Mouse (Mus musculus): ENCODE results near the gene Tbl1x.
"Not testable (repeated sequence)": the region's sequence is repeated elsewhere in the genome, so short reads cannot be mapped to it uniquely, and the experiment has no call there.

Gene Tbl1x

DNA sequence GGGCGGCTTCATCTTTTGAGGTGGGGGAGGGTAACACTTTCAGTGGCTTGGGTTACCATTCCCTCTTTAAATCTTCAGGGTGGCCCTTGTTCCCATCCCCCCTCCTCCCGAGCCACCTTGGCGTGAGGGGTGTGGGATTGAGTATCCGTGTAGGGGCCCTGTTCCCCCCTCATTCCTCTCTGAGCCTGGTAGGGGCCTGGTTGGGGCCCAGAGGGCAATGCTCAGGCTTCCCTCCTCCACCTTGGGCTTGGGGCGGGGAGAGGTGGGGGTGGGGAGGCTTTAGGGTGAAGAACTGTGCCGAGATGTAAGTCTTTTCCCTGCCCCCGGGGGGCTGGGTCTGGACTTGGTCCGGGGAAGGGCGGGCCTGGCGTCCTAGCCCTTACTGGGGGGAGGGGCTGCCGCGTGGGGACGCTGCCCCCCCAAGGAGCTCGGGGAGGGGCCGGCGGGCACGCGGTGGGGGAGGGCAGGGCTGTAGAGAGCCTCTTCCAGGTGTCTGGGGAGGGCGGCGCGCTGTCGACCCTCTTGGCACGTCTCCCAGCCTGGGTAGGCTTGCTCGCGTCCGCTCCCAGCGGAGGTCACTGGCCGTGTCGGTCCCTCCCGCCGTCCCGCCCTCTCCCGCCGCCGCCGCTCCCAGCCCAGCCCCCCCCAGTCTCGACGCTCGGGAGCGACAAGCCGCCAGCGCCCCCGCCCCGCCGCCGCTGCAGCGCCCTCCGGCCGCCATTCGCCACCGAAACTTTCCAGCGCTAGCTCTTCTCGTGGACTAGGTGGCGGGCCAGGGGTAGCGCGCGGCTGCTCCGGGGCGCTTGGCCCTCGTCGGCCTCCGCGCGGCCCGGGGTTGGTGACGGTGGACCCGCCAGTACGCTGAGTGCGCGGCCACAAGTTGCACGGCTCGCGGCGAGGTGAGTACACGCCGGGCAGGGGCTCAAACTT, at the start of gene Tbl1x:
Gene Tbl1x, plus strand, starts transcription at position 643 of the 930 bp plus-strand sequence.
- peak; percentile 72 for DNase-seq

DNA sequence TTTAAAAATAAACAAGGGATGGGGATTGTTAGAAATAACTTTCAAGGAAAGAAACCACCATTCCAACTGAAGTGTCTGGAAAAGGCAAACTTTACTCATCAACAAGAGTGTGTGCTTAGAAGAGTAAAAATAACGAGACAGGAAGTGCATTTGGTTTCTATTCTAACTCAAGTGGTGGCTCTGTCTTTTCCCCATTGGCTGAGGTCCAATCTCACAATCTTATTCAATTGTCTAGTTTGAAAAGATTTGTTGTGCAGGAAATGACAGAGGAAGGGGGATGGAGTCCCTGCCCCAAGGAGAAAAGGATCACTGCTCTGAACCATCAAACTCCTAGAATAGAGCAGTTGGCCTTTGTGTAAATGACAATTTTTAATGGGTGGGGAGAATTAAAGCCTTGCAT, 41.6 kb upstream of the Tbl1x start:
- no peak for DNase-seq

DNA sequence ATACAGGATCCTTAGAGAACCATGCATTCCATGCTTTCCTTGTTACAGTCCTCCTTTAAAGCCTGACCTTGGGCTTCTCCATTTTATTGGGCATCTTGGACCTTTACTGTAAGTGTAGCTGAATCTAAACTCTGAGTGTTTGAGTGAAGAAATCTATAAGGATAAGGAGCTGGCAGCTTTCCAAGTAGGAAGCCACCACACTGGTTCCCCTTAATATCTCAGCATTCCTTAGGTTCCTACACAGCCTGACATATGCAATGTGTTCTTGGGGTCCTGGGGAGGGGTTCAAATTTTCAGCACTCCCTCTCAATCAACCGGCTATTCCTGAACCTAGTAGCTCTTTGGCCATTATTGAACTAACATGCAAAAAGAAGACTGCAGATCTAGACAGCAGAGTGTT, 38.0 kb upstream of the Tbl1x start:
- no peak for DNase-seq

DNA sequence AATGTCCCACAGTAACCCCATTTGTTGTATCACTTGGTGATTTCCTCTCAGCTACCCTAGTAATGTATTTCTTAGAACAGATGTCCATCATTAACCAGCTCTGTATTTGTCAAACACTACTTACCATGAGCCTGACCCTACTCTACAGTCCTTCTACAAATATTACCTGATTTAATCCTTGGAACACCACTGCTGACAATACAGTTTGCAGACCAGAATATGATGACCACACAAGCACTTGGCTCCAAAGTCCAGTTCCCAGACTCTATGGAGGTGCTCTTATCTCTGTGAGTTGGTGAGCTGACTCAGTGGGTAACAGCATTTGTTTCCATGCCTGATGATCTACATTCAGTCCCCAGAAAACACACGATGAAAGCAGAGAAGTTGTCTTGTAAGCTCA, 37.3 kb upstream of the Tbl1x start:
- DNase-seq, result no peak

DNA sequence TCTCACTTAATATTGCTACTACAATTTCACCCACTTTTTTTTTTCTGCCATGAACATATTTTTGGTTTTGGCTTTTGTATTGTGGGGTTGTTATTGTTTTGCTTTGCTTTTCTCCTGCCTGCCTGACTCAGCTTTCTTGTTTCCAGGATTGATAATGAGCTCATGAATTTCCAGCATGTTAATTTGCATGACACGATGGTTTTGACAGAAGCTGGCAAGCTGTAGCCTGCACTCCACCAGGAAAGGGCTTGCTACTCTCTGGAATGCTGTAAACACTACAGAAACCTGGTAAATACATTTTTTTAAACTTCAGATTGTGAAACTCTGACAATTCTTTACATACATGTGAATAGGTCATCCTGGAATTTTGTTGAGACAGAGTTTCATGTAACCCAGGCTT, 36.3 kb upstream of the Tbl1x start:
- DNase-seq, result no peak

DNA sequence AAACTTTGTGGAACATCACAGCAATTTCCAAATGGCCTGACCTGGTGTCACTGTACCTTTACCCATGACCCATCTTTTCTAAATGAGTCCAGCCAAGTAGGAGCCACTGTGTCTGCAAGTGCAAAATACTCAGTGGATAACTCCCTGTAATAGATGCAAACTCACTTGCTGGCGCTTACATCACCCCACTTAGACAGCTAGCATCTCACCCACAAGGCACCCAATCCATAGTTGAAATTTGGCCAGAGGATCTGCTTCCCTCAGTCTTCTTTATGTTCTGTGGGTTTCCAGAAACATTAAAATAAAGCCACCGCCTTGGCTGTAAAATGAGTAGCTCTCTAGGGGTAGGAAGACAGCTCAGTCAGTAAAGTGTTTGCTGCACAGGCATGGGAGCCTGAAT, 33.3 kb upstream of the Tbl1x start:
- DNase-seq, result no peak

DNA sequence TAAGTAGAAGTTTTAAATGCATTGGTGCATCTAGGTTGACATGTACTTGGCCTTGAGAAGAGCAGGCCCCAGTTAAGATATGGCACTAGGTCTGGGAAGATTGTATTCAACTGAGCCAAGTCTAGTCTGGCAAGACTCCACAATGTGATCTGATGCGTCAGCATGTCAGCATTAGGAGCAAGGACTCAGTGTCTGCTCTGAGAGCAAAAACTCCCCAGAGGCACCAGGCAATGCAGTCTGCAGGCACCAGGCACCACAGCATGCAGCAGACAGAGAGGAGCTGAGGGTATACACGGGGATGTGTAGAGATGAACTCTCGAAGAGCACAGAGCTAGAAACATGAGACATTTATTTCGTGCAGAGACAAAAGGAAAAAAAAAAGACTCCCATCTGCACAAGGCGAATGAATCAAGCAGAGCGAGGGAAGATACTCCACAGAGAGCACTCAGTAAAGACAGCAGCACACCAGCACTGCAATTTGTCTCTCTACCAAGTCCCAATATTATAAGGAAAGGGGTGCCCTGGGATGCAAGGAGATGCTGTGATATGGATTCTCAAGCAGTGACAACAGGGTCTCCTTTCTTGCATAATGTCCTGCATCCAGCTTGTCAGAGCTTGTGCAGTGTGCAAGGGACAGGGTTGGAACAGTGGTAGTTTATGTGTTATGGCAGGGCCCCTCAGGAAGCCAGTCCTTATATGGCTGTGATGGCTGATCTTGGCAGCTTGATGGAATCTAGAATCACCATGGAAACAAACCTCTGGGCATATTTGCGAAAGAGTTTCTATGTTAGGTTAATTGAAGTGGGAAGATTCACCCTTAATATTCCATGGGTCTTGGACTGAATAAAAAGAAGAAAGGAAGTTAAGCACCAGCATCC, 22.7 kb upstream of the Tbl1x start:
- no peak for DNase-seq

DNA sequence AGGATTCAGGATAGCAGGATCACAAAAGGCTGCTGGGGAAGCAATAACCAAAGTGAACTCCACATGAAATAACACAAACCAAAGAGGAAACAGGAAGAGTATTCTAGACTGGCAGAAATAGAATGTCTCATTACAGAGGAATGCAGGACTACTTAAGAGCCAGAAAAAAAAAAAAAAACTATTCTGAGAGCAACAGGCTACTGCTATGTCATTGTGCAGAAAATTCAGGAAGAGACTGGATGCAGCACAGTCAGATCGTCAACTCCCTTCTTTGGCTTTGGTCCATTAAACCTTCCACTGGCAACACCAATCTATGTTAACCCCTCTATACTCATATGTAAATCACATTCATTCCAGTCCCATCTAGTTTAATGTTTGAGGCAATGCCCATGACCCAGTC, 20.7 kb upstream of the Tbl1x start:
- no peak for DNase-seq

DNA sequence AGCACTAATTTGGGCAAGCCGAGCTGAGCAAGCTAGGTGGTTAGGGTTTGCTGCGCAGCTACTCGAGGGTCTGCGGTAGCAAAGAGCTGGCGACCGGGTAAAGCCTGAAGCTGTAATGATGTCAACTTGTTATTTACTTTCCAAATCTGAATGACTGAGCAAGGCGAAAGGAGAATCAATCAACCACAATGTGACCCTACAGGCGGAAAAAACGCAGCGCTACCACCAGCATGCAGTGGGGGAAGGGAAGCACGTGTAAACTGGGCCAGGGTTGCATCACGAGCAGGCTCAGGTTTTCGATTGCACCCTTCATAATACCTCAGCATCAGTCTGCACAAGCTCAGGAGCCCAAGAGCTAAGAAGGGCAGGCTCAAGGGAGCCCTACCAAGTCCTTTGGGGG, 1.7 kb upstream of the Tbl1x start:
- DNase-seq, result peak; percentile 67

DNA sequence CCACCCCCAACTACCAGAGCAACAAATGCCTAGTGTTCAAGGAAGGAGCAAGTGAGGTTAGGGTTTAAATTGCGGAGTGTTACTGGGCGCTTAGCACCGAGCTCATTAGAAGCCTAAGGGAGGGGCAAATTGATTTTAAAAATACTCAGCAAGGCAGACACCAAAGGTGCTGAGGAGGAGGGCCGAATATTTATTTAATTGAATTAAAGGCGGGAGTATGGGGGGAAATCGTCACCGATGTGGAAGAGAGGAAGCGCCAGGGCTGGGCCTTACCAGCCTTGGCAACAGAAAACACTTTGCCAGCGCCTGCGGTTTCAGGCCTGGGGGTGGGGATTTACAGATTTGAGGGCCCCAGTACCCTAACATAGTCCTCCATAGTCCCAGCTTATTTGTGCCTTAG, 1.0 kb upstream of the Tbl1x start:
- peak; percentile 23 for DNase-seq

DNA sequence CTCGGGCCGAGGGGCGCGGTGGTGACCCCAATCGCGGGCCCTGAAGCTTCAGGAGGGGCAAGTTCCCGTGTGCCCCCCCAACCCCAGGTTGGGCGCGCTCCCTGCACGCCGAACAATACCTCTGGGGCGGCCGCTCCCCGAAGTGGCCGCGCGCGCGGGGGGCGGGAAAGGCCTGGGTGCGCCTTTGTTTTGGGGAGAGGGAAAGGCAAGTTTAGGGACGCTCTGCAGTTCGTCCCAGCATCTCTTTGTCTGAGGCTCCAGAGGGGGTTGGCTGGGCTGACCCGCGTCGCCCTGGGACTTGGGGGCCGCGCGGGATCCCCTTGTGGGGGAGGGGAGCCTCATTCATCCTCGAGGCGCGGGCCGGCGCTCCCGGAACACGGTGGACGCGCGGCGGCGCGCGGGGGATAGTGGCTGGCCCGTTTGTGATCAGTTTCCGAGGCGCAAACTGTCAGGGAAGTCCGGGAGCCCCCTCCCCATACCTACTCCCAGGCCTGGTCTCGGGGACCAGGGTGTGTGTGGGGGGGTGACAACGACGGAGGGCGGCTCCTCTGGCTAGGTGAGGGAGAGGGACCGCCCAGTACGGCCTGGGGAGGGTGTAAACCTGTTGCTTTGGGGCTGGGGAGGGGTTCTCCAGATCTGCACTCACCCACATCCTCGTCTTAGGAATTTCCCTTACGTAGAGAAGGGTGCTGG, 634 bp downstream of the Tbl1x start:
- peak; percentile 30 for DNase-seq

DNA sequence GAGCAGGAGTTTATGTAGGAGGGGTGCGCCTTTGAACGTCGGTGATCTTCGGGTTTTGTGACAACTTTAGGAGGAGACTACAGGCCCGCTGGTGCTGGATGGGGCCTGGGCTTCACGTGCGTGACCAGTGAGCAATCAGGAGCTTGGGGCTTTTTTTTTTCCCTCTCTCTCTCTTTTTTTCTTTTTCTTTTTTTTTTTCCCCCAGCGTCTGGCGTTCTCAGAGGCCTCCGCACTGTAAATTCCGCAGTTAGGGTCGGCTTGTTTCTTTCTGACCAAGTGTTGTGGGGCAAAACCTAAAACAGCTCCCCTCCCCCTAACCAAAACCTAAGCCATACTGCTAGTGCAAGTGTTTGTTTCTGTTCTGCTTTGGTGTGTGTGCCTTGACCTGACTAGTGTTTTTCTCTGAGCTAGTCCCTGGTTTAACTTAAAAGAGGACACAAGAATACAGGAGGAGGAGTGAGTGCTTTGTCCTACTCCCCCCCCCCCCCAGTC, 1.2 kb downstream of the Tbl1x start:
- no peak for DNase-seq

DNA sequence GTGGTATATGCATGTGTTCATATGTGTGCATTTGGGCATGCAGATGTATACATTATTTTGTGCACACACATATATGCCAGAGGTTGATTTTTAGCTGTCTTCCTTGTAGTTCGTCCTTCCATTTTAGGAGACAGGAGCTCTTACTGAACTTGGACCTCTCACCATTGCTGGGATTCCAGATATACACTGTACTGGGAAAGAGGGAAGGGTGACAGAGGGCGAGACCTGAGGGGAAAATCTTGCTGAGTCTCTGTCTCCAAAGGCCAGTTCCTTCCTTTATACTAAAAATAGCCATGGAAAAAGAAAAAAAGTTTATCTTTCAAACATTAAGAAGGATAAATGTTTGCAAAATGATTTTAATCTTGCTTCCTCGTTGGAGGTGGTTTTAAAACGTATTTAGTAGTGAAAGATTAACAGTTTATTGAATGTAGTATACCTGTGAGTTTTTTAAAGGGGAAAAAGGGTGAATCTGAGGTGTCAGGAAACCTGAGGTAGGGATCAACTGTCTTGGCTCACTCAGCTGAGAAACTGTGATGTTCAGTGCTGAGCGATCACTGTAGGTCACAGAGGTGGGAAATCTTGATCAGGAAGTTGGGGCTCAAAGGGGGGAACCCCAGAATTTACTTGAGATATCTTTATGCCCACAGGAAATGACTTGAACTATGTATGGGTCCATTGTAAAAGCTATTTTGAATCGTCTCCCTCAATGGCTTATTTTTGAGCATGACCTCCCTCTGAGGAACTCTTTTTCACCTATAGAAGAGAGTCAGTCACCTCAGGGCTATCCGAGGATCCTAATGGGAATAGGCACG, 6.7 kb downstream of the Tbl1x start:
- no peak for DNase-seq

DNA sequence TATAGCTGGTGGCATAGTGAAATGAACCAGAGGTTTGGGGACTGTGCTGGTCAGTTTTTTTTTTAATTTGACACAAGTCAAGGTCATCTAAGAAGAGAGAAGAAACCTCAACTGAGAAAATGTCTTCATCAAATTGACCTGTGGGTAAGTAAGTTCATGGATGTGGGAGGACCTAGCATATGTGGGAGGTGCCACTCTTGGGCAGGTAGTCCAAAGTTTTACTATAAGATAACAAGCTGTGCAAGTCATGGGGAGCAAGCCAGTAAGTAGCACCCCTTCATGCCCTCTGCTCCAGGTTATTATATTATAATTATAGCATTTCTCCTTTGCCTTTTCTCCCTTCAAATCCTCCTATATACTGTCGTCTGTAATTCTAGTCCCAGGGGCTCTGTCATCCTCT, 8.1 kb downstream of the Tbl1x start:
- no peak for DNase-seq

DNA sequence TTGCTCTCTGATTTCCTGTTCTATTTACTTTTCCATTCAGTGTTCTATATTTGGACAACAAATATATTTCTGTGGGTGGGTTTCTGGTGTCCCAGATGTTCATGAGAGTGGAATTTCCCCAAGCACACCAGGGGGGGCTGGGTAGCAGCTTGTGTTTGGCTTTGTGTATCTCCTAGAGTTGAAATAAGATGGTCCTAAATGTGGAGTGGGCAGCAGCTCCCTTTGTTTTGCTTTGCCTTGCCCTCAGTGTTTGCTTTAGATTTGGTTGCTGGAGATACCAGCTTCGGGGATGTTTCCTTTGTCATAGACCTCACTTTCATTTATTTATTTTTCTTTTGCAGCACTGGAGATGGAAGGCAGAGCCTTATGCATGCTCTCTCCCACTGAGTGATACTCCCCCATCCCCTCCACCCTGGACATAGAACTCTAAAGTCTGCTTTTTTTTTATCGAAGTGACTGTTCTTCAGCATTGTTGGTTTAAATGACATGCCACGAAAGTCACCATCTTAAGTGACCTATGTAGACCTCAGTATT, 12.1 kb downstream of the Tbl1x start:
- DNase-seq, result no peak

DNA sequence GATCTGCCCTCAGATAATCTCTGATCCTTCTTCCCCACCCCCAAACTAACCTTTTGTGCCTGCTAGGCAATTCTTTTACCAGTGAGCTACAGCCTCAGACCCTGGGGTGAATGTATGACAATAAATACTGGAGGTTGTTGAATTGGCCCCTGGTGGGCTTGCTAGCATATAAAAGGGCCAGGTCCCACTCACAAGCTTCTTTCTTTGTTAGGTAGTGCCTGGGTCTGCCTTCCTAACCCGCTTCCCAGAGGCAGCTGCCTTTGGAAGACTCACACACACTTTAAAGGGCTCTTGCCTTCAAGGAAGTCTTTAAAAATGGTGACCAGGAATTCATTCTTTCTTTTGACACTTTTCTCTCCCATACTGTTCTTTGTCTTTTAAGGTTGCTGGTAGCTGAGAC, 14.4 kb downstream of the Tbl1x start:
- DNase-seq, result no peak

DNA sequence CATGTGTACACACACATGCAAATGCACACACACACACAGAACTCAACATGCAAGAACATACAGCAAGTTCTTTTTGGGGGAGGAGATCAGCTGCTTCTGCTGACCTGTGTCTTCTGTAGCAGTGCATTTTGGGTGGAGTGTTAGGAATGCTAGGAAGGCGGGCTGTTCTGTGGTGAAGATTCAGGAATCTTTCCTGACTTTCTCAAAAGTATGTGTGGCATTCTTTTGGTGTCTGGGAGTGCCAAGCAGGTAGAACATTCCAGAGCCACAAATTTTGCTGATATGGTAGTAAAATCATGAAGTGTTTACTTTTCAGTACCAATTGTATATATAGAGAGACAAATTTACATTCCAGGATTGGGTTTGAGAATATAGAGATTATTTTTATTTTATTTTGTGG, 17.6 kb downstream of the Tbl1x start:
- DNase-seq, result no peak

DNA sequence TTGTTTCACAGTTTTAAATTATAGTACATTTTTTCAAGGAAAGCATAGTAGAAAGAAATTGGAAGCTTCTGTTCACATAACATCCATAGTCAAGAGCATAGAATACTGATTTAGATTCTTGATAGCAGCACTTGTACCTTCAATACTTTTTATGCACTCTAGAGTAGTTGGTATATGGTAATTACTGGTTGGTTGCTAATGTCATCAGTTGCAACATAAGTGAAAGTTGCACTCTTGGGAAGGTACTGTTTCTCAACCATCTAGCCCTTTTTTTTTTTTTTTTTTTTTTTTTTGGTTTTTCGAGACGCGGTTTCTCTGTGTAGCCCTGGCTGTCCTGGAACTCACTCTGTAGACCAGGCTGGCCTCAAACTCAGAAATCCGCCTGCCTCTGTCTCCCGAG, 20.2 kb downstream of the Tbl1x start:
- DNase-seq, result no peak

DNA sequence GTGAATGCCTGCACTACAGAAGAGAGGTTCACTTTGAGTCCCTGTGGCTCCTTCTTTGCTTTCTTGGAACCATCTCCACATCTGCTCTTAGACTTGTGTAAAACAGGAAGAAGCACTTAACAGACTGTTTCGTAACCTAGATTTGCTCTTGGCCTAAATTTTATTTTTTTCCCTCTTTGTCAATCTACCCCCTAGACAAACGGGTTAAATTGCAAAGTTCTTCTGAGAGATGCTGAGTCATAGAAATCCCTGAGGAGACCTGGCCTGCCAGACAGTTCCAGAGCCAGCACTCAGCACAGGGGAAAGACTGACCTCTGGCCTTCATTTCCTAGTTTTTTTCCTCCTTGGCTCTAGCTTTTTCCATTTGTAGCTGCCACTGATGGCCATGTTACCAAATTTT, 23.1 kb downstream of the Tbl1x start:
- DNase-seq, result no peak

DNA sequence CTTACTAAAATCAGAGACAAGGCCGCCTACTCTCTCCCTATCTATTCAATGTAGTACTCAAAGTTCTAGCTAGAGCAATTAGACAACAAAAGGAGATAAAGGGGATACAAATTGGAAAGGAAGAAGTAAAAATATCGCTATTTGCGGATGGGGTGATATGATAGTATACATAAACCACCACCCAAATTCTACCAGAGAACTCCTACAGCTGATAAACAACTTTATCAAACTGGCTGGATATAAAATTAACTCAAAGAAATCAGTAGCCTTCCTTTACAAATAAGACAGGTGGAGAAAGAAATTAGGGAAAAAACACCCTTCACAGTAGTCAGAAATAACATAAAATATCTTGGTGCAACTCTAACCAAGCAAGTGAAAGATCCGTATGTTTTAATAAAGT, 29.0 kb downstream of the Tbl1x start:
- not testable (repeated sequence) for DNase-seq

DNA sequence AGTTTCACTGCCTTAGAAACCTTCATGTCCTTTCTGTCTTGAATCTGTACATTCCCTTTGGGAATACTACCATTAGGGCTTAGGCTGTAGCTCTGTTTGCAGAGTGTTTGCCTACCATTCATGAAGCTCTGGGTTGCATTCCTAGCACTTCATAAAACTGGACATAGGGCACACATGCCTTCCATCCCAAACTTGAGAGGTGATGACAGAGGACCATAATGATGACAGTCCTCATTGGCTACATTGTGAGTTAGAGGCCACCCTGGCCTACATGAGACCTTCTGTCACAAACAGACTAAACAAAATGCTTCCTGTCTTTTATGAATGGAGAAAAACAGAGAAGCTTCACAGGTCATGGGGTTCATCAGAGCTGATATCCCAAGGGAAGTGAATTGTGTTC, 33.2 kb downstream of the Tbl1x start:
- no peak for DNase-seq

DNA sequence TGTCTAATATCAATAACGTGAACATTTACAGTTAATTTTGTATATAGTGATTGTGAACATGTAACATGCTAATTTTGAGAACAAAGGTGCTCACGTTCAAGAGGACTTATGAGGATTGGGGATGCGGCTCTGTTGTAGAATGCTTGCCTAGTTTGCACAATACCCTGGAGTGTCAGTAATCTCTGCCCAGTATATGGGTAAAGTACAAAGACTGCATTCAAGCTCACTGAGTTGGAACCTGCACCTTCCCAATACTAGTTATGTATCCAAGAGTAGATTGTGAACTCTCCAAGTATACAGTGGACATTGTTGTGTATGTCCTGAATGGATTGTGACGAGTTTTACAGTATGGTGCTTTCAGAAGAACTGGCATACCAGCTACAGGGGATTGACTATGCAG, 33.7 kb downstream of the Tbl1x start:
- DNase-seq, result no peak

Measured in right cerebral cortex, postnatal 14 days (tissue).